Mouse (Mus musculus) brain, embryonic 14.5 days (tissue): ENCODE measurements at regions not wholly inside any gene's neighbourhood (a gene's known extent, or its start where the extent isn't known, plus 50 kb on each side); places are given as distances from the start of the nearest gene placed in this dataset.

Experiments used
- DNase-seq: peaks from one replicate; pipeline ENCODE4 v3.0.0-alpha.2; 2011; ENCODE audit warnings: low read depth
- CTCF ChIP-seq: fragments of 200-500 bp; IDR thresholded peaks from 2 replicates; pipeline ENCODE4 v1.5.1; 2012; ENCODE audit warnings: inconsistent platforms, mild to moderate bottlenecking, moderate library complexity, borderline replicate concordance; ENCODE audit not compliant: insufficient read depth, insufficient read length; ENCODE audit errors: extremely low read depth
- POLR2A ChIP-seq: fragments of 200-500 bp; IDR thresholded peaks from 2 replicates; pipeline ENCODE4 v1.6.1; 2012; ENCODE audit warnings: mild to moderate bottlenecking, inconsistent platforms, borderline replicate concordance; ENCODE audit not compliant: poor library complexity, insufficient read depth, insufficient read length, severe bottlenecking; ENCODE audit errors: extremely low read depth

- no peak for TF ChIP-seq CTCF
- TF ChIP-seq POLR2A, result no peak
- DNase-seq, result peak; percentile 94
These were observed 278.3 kb downstream of the Usp25 start for GRCm38 (mm10) chr16:77291723-77292316.

- TF ChIP-seq CTCF (no peak), POLR2A (no peak)
- DNase-seq, result no peak
These were observed 270.7 kb downstream of the Usp25 start for GRCm38 (mm10) chr16:77284205-77284604.

- TF ChIP-seq CTCF (no peak), POLR2A (no peak)
These were observed 266.4 kb downstream of the Usp25 start for GRCm38 (mm10) chr16:77279916-77280315.

DNA sequence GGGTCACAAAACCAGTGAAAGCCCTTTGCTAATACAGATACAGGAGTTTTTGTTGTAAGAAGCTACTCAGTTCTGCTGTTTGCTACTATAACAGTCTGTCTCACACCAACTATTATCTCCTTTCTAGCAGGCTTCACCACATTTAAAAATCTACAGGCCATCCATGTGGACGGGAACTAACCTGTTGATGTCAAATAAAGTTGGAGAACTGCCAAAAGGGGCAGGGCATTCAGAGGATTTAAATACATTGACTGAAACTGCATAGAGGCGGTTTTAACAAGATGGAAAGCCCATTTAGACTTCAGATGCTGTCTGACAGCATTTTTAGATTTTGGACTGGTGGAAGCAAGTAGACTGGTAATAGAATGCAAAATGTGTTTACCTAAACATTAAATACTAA is 266.0 kb downstream of the Usp25 start:
- TF ChIP-seq POLR2A (no peak), CTCF (no peak)
- DNase-seq, result peak; percentile 81

More at GRCm38 (mm10) chr16:77279916-77280315, 266.4 kb downstream of the Usp25 start:
- no peak for DNase-seq

DNA sequence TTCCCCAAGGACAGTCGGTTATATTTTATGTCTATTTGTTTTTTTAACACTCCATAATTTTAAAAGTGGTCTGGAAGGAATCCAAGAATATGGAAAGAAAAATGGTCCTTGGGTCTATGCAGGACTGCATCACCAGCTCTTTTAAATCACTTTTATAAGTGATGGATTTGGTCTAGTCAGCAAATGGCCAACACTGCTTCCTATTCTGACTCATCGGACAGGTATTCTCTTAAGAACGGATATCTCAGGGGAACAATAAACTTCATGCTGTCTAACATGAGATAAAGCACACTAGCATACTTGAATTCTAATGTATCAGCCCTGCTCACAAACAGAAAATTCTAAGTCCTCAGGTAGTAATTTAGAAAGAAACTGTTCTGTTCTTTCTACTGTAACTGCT is 259.8 kb downstream of the Usp25 start:
- no peak for TF ChIP-seq POLR2A
- no peak for TF ChIP-seq CTCF
- no peak for DNase-seq

DNA sequence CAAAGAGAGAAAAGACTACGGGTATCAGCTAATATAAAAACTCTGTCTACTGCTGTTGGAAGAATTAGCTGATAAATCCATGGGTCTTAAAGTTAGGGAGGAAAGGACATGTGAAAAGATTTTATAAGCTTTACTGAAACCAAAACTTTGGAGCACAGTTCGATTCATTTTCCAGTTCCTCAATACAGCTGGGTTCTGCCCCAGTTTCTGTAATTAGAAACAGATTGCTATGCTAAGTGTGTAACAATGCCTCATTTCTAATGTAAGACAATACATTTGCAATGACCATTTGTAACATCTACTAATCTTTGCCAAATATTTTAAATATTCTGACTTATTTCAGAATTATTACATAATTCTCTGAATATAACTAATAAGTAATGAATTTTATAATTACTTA is 255.4 kb downstream of the Usp25 start:
- TF ChIP-seq CTCF (no peak), POLR2A (no peak)
- DNase-seq, result no peak

- DNase-seq, result peak; percentile 62
- no peak for TF ChIP-seq CTCF
- TF ChIP-seq POLR2A, result no peak
These were observed 254.2 kb downstream of the Usp25 start for GRCm38 (mm10) chr16:77267679-77268078.

DNA sequence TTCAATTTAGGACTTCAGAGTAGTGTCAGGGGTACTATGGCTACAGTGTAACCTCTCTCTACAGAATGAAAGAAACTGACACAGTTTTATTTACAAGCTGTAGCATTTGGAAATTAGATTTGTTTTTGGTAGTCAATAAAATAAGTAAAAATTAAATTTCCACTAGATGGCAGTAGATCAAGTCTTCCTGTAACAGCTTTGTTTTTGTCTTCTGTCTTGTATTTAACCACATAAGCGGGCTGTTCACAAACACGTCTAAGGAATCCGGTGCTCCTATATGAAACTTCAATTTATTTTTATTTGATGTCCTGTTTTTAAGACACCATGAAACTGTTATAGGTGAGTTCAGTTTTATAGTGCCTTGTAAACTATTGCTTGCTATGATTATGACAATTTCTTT is 238.8 kb downstream of the Usp25 start:
- DNase-seq, result peak; percentile 74
- TF ChIP-seq CTCF (no peak), POLR2A (no peak)

DNA sequence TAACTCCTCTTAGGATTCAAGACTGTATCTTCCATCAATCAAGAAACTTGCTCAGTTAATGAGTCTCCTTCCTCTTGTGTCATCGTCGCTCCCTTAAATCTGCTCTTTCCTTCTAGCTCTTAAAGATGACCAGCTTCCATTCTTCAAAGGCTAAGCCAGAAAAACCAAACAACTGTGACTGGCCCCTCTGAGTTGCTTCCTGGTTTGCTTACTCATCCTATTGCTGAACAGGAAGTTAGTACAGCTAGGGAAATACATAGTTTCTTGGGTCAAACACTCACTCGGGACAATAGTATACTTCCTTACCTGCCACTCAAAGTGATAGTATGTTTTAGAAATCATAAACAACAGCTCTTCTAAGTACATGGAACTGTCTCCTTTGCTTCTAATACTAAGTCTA is 237.9 kb downstream of the Usp25 start:
- DNase-seq, result no peak
- no peak for TF ChIP-seq POLR2A

DNA sequence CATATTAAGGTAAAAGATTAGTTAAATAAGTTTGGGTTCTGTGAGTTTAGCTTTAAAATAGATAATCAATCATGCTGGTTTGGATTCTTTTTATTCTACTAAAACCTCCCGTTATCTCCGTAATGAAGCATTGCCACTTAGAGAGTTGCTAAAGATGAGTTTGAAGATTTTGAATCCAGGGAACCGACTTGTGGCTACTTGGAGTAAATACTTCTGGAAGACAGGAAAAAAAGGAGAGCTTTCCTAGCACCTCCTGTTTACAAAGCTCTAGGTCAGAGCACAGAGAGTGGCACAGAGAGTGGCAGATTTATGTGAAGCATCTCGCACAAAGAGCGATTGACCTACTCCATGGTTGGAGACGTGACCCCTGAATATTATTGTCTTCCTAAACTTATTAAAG is 227.4 kb downstream of the Usp25 start:
- TF ChIP-seq POLR2A (no peak), CTCF (no peak)
- DNase-seq, result peak; percentile 54

DNA sequence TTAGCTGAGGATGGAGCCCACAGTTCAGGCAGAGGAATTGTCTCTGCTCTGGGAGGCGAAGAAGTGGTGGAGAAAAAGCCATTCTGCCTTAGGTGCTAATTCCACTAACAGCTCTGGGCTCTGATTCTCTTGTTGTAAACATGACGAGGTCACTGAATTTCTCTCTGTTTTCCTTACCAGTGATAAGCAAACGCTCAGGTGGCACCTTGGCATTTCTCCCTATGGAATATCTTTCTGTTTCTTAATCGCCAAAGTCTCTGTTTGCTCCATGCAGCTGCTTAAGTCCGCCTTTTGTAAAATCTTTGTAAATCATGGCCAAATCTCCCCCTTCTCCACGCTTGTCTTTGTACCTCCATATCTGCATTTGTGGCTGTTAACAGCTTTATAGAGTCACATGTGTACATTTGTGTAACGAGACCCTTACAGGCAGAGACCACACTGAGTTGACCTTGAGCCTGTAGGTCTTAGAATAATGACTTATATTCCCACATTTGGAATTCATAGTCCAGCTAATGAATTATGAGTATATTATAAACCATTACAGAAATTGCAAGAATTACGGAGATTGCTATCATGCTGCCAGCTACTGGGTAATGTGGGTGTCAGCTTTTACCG is 225.8 kb downstream of the Usp25 start:
- TF ChIP-seq POLR2A (no peak), CTCF (no peak)
- DNase-seq, result peak; percentile 82

- TF ChIP-seq CTCF, result no peak
- TF ChIP-seq POLR2A, result no peak
- peak; percentile 97 for DNase-seq
These were observed 225.1 kb downstream of the Usp25 start for GRCm38 (mm10) chr16:77238358-77239175.
